Mouse (Mus musculus) neural tube, embryonic 11.5 days (tissue): ENCODE measurements around the gene H2afy2. TPM values are rescaled to one million over a fixed set of nuclear protein-coding genes. Genes with fewer than 3 reads are reported as not detected.

Source experiments
- ATAC-seq: fragments of 200-750 bp; cut with Nextera tagmentation; 2 replicates; pipeline ENCODE4 v1.8.0; 2017; ENCODE audit warnings: moderate number of reproducible peaks, mild to moderate bottlenecking, moderate TSS enrichment, moderate library complexity; ENCODE audit not compliant: insufficient read depth, low FRiP score, low TSS enrichment
- DNase-seq: peaks from one replicate; pipeline ENCODE4 v3.0.0-alpha.2; 2015; ENCODE audit warnings: low spot score
- H3K27ac ChIP-seq: fragments of 300-500 bp; sonication (generic); 2 replicates; pipeline ENCODE4 v1.5.1; 2014; ENCODE audit warnings: low read depth, mild to moderate bottlenecking, low read length
- H3K27me3 ChIP-seq: fragments of 300-500 bp; sonication (generic); 2 replicates; pipeline ENCODE4 v1.6.1; 2014; ENCODE audit warnings: mild to moderate bottlenecking, low read length, mixed read lengths; ENCODE audit not compliant: control insufficient read depth, insufficient read depth
- H3K36me3 ChIP-seq: fragments of 300-500 bp; sonication (generic); 2 replicates; pipeline ENCODE4 v1.6.1; 2014; ENCODE audit warnings: mild to moderate bottlenecking, low read length, moderate library complexity, mixed read lengths; ENCODE audit not compliant: control insufficient read depth, insufficient read depth
- H3K4me1 ChIP-seq: fragments of 300-500 bp; sonication (generic); 2 replicates; pipeline ENCODE4 v1.6.1; 2014; ENCODE audit warnings: low read length, mixed read lengths; ENCODE audit not compliant: control insufficient read depth, insufficient read depth
- H3K4me2 ChIP-seq: fragments of 300-500 bp; sonication (generic); 2 replicates; pipeline ENCODE4 v1.6.1; 2014; ENCODE audit warnings: low read depth, mild to moderate bottlenecking, moderate library complexity
- H3K4me3 ChIP-seq: fragments of 300-500 bp; sonication (generic); 2 replicates; pipeline ENCODE4 v1.5.1; 2014; ENCODE audit warnings: low read depth, low read length
- H3K9ac ChIP-seq: fragments of 300-500 bp; sonication (generic); 2 replicates; pipeline ENCODE4 v1.6.1; 2014; ENCODE audit warnings: mild to moderate bottlenecking, low read length
- H3K9me3 ChIP-seq: fragments of 300-500 bp; sonication (generic); 2 replicates; pipeline ENCODE4 v1.6.1; 2016; ENCODE audit warnings: low read length; ENCODE audit not compliant: control insufficient read depth
- WGBS: fragments of 180-500 bp; shearing (Covaris S2); extraction: QIAGEN DNeasy Blood & Tissue Kit; methylation state at CpG from one replicate; pipeline ENCODE4 v1.1.7; 2014; 5-methylcytosine and 5-hydroxymethylcytosine counted together
- polyA plus RNA-seq: library from polyadenylated mRNA; unstranded; fragments of >200 nt; fragmentation: Nextera tagmentation; extraction: Ambion mirVana; gene quantifications from 2 replicates; pipeline ENCODE4 v1.2.1, GENCODE M21; 2014

The H2afy2 gene
- polyA plus RNA-seq, 1 experiment from 2014 or later = 246 TPM

- no peak overlapping the region for H3K9ac ChIP-seq
- H3K36me3 ChIP-seq = peaks cover 47% of the 10 kb centered on the region
- no peaks in the 10 kb centered on the region for H3K9me3 ChIP-seq
- no peak for DNase-seq
- ATAC-seq = no peak
- no peak overlapping the region for H3K27ac ChIP-seq
- no peak overlapping the region for H3K4me2 ChIP-seq
- H3K4me3 ChIP-seq = no peak overlapping the region
- WGBS = 90% methylated on average over 4 of the region's 4 CpGs
- no peaks in the 10 kb centered on the region for H3K4me1 ChIP-seq
- H3K27me3 ChIP-seq = no peaks in the 10 kb centered on the region
Measured at GRCm38 (mm10) chr10:61745133-61745532, 38.8 kb downstream of the H2afy2 start.

GRCm38 (mm10) chr10:61742336-61742735 is 41.6 kb downstream of the H2afy2 start:
- H3K9me3 ChIP-seq = no peaks in the 10 kb centered on the region
- DNase-seq (no peak), ATAC-seq (no peak)
- peaks cover 41% of the 10 kb centered on the region for H3K36me3 ChIP-seq
- no peak overlapping the region for H3K4me3 ChIP-seq
- H3K27me3 ChIP-seq = no peaks in the 10 kb centered on the region
- H3K9ac ChIP-seq = no peak overlapping the region
- no peaks in the 10 kb centered on the region for H3K4me1 ChIP-seq
- 97% methylated on average over 8 of the region's 8 CpGs for WGBS
- H3K4me2 ChIP-seq = no peak overlapping the region
- H3K27ac ChIP-seq = no peak overlapping the region

- Histone ChIP-seq H3K4me3 (no peak overlapping the region), H3K9me3 (no peaks in the 10 kb centered on the region), H3K4me1 (no peaks in the 10 kb centered on the region), H3K27me3 (no peaks in the 10 kb centered on the region), H3K4me2 (no peak overlapping the region), H3K36me3 (peaks cover 37% of the 10 kb centered on the region), H3K9ac (no peak overlapping the region), H3K27ac (no peak overlapping the region)
- DNase-seq = no peak
- ATAC-seq = no peak
- 94% methylated on average over 4 of the region's 4 CpGs for WGBS
Measured at GRCm38 (mm10) chr10:61741873-61742272, 42.1 kb downstream of the H2afy2 start.

- no peak overlapping the region for H3K9ac ChIP-seq
Measured at GRCm38 (mm10) chr10:61741306-61741705, 42.6 kb downstream of the H2afy2 start.

GRCm38 (mm10) chr10:61738126-61738525 is 45.8 kb downstream of the H2afy2 start:
- H3K36me3 ChIP-seq = peaks cover 17% of the 10 kb centered on the region
- no peak for ATAC-seq
- no peak overlapping the region for H3K4me2 ChIP-seq
- DNase-seq = no peak
- H3K27me3 ChIP-seq = no peaks in the 10 kb centered on the region
- no peak overlapping the region for H3K9ac ChIP-seq
- H3K4me3 ChIP-seq = no peak overlapping the region
- no peaks in the 10 kb centered on the region for H3K9me3 ChIP-seq
- H3K27ac ChIP-seq = no peak overlapping the region
- H3K4me1 ChIP-seq = no peaks in the 10 kb centered on the region
- WGBS = 90% methylated on average over 4 of the region's 4 CpGs

More at GRCm38 (mm10) chr10:61741306-61741705, 42.6 kb downstream of the H2afy2 start:
- no peak overlapping the region for H3K27ac ChIP-seq
- H3K36me3 ChIP-seq = peaks cover 32% of the 10 kb centered on the region
- H3K27me3 ChIP-seq = no peaks in the 10 kb centered on the region
- H3K9me3 ChIP-seq = no peaks in the 10 kb centered on the region
- 74% methylated on average over 1 of the region's 1 CpGs for WGBS
- H3K4me1 ChIP-seq = no peaks in the 10 kb centered on the region
- H3K4me2 ChIP-seq = no peak overlapping the region
- no peak for ATAC-seq
- no peak for DNase-seq
- H3K4me3 ChIP-seq = no peak overlapping the region

- Histone ChIP-seq H3K9me3 (no peaks in the 10 kb centered on the region), H3K27me3 (no peaks in the 10 kb centered on the region), H3K36me3 (peaks cover 13% of the 10 kb centered on the region), H3K27ac (no peak overlapping the region), H3K9ac (no peak overlapping the region), H3K4me1 (no peaks in the 10 kb centered on the region), H3K4me2 (no peak overlapping the region), H3K4me3 (no peak overlapping the region)
- WGBS = 93% methylated on average over 1 of the region's 1 CpGs
- ATAC-seq = no peak
- no peak for DNase-seq
Measured at GRCm38 (mm10) chr10:61737537-61737936, 46.4 kb downstream of the H2afy2 start.

GRCm38 (mm10) chr10:61736671-61737078 is 47.3 kb downstream of the H2afy2 start:
- no peak for ATAC-seq
- Histone ChIP-seq H3K9me3 (no peaks in the 10 kb centered on the region), H3K4me1 (no peaks in the 10 kb centered on the region), H3K27ac (no peak overlapping the region), H3K4me2 (no peak overlapping the region), H3K9ac (no peak overlapping the region), H3K27me3 (no peaks in the 10 kb centered on the region), H3K36me3 (peaks cover 13% of the 10 kb centered on the region), H3K4me3 (no peak overlapping the region)
- WGBS = 82% methylated on average over 10 of the region's 10 CpGs
- no peak for DNase-seq

GRCm38 (mm10) chr10:61734377-61734776 is 49.6 kb downstream of the H2afy2 start:
- H3K36me3 ChIP-seq = peaks cover 4% of the 10 kb centered on the region; the same call in 1 of the 2 replicates
- no peak overlapping the region for H3K9ac ChIP-seq
- no peak for ATAC-seq
- no peaks in the 10 kb centered on the region for H3K27me3 ChIP-seq
- H3K9me3 ChIP-seq = no peaks in the 10 kb centered on the region
- DNase-seq = peak; percentile 51
- H3K27ac ChIP-seq = no peak overlapping the region
- H3K4me3 ChIP-seq = no peak overlapping the region
- H3K4me2 ChIP-seq = no peak overlapping the region
- 52% methylated on average over 3 of the region's 3 CpGs for WGBS
- no peaks in the 10 kb centered on the region for H3K4me1 ChIP-seq

- WGBS = 93% methylated on average over 6 of the region's 6 CpGs
Measured at GRCm38 (mm10) chr10:61730171-61730570, 53.8 kb downstream of the H2afy2 start.

More at GRCm38 (mm10) chr10:61730171-61730570, 53.8 kb downstream of the H2afy2 start:
- Histone ChIP-seq H3K27ac (no peak overlapping the region), H3K4me2 (no peak overlapping the region), H3K27me3 (no peaks in the 10 kb centered on the region), H3K9me3 (no peaks in the 10 kb centered on the region), H3K4me1 (no peaks in the 10 kb centered on the region), H3K9ac (no peak overlapping the region), H3K4me3 (no peak overlapping the region), H3K36me3 (0 out of 2 replicates have a peak, but pooled peaks cover 3% of the 10 kb centered on the region)
- DNase-seq (no peak), ATAC-seq (no peak)
